Mouse (Mus musculus) midbrain, embryonic 10.5 days (tissue): ENCODE data around the gene Rpl32. TPM values are rescaled to one million over a fixed set of nuclear protein-coding genes. Genes with fewer than 3 reads are reported as not detected.
"Not testable (repeated sequence)": the region's sequence is repeated elsewhere in the genome, so short reads cannot be mapped to it uniquely, and the experiment has no call there.

Experiments used
- DNase-seq: peaks from one replicate; pipeline ENCODE4 v3.0.0-alpha.2; 2017; ENCODE audit warnings: low spot score
- H3K27ac ChIP-seq: fragments of 300-500 bp; sonication (generic); replicated peaks from 2 replicates; pipeline ENCODE4 v1.5.1; 2016; ENCODE audit warnings: mild to moderate bottlenecking
- H3K27me3 ChIP-seq: fragments of 300-500 bp; sonication (generic); 2 replicates; pipeline ENCODE4 v1.6.1; 2016; ENCODE audit warnings: low read depth, mild to moderate bottlenecking; ENCODE audit not compliant: poor library complexity, severe bottlenecking
- H3K36me3 ChIP-seq: fragments of 300-500 bp; sonication (generic); 2 replicates; pipeline ENCODE4 v1.6.1; 2016; ENCODE audit warnings: mild to moderate bottlenecking, moderate library complexity
- H3K4me1 ChIP-seq: fragments of 300-500 bp; sonication (generic); 2 replicates; pipeline ENCODE4 v1.6.1; 2016
- H3K4me3 ChIP-seq: fragments of 300-500 bp; sonication (generic); 2 replicates; pipeline ENCODE4 v1.5.1; 2016; ENCODE audit warnings: mild to moderate bottlenecking, moderate library complexity
- H3K9me3 ChIP-seq: fragments of 300-500 bp; sonication (generic); replicated peaks from 2 replicates; pipeline ENCODE4 v1.6.1; 2016; ENCODE audit warnings: mild to moderate bottlenecking
- WGBS: fragments of 180-500 bp; shearing (Covaris S2); methylation state at CpG from one replicate; pipeline ENCODE4 v1.1.7; 2016; 5-methylcytosine and 5-hydroxymethylcytosine counted together
- polyA plus RNA-seq: library from polyadenylated mRNA; unstranded; fragments of >200 nt; fragmentation: Nextera tagmentation; extraction: Ambion mirVana; gene quantifications from 2 replicates; pipeline ENCODE4 v1.2.1, GENCODE M21; 2016

Gene Rpl32
- polyA plus RNA-seq, 1 experiment from 2014 or later = 1,869 TPM

GRCm38 (mm10) chr6:115838161-115838597 is 29.6 kb upstream of the Rpl32 start, which contains the start of gene Efcab12:
Gene Efcab12 (minus strand): TSS chr6:115838412.
- H3K4me3 ChIP-seq = peak within 1 kb of the TSS; percentile 57
- under 1% methylated on average over 19 of the region's 19 CpGs for WGBS
- no peaks in the 10 kb centered on the region for H3K9me3 ChIP-seq

GRCm38 (mm10) chr6:115833861-115834260 is 25.3 kb upstream of the Rpl32 start:
- Histone ChIP-seq H3K4me1 (peaks cover 17% of the 10 kb centered on the region), H3K36me3 (0 out of 2 replicates have a peak, but pooled peaks cover 3% of the 10 kb centered on the region)
- no peak for DNase-seq

More at GRCm38 (mm10) chr6:115838161-115838597, 29.6 kb upstream of the Rpl32 start, which contains the start of gene Efcab12:
- DNase-seq = peak; percentile 82
- Histone ChIP-seq H3K4me1 (peaks cover 17% of the 10 kb centered on the region), H3K27ac (peak within 1 kb of the TSS; percentile 84), H3K27me3 (no peaks in the 10 kb centered on the region), H3K36me3 (peaks cover 23% of the 10 kb centered on the region)

GRCm38 (mm10) chr6:115832152-115832850 is 23.8 kb upstream of the Rpl32 start:
- H3K4me1 ChIP-seq = peaks cover 1% of the 10 kb centered on the region
- 93% methylated on average over 2 of the region's 2 CpGs for WGBS
- no peak overlapping the region for H3K27ac ChIP-seq
- no peak overlapping the region for H3K4me3 ChIP-seq
- H3K9me3 ChIP-seq = no peaks in the 10 kb centered on the region
- no peak for DNase-seq
- no peaks in the 10 kb centered on the region for H3K27me3 ChIP-seq
- 0 out of 2 replicates have a peak, but pooled peaks cover 3% of the 10 kb centered on the region for H3K36me3 ChIP-seq

More at GRCm38 (mm10) chr6:115833861-115834260, 25.3 kb upstream of the Rpl32 start:
- no peak overlapping the region for H3K4me3 ChIP-seq
- no peaks in the 10 kb centered on the region for H3K9me3 ChIP-seq
- H3K27ac ChIP-seq = no peak overlapping the region
- H3K27me3 ChIP-seq = no peaks in the 10 kb centered on the region

- no peaks in the 10 kb centered on the region for H3K27me3 ChIP-seq
- DNase-seq = no peak
- 0 out of 2 replicates have a peak, but pooled peaks cover 3% of the 10 kb centered on the region for H3K36me3 ChIP-seq
- H3K9me3 ChIP-seq = no peaks in the 10 kb centered on the region
- no peaks in the 10 kb centered on the region for H3K4me1 ChIP-seq
- H3K27ac ChIP-seq = no peak overlapping the region
- WGBS = 84% methylated on average over 6 of the region's 6 CpGs
- H3K4me3 ChIP-seq = no peak overlapping the region
Observed at GRCm38 (mm10) chr6:115830779-115831601, 22.4 kb upstream of the Rpl32 start.

GRCm38 (mm10) chr6:115823850-115824464 is 15.4 kb upstream of the Rpl32 start:
- H3K4me3 ChIP-seq = peak overlapping the region; percentile 35
- 3% methylated on average over 6 of the region's 11 CpGs for WGBS
- not testable (repeated sequence) for H3K4me1 ChIP-seq, H3K27me3 ChIP-seq, H3K36me3 ChIP-seq, H3K9me3 ChIP-seq
- peak overlapping the region; percentile 64 for H3K27ac ChIP-seq
- DNase-seq = peak; percentile 80

GRCm38 (mm10) chr6:115821216-115821993 is 12.9 kb upstream of the Rpl32 start:
- no peaks in the 10 kb centered on the region for H3K27me3 ChIP-seq
- 87% methylated on average over 8 of the region's 8 CpGs for WGBS
- H3K36me3 ChIP-seq = no peaks in the 10 kb centered on the region
- H3K9me3 ChIP-seq = no peaks in the 10 kb centered on the region
- H3K4me1 ChIP-seq = peaks cover 8% of the 10 kb centered on the region; the same call in 1 of the 2 replicates
- H3K4me3 ChIP-seq = no peak overlapping the region
- DNase-seq = no peak
- H3K27ac ChIP-seq = no peak overlapping the region

GRCm38 (mm10) chr6:115818129-115818528 is 9.6 kb upstream of the Rpl32 start:
- Histone ChIP-seq H3K9me3 (no peaks in the 10 kb centered on the region), H3K27me3 (no peaks in the 10 kb centered on the region), H3K27ac (no peak overlapping the region), H3K36me3 (no peaks in the 10 kb centered on the region), H3K4me3 (no peak overlapping the region), H3K4me1 (peaks cover 9% of the 10 kb centered on the region)
- no peak for DNase-seq
- WGBS = 75% methylated on average over 2 of the region's 2 CpGs

GRCm38 (mm10) chr6:115815041-115815440 is 6.5 kb upstream of the Rpl32 start:
- WGBS = 85% methylated on average over 4 of the region's 4 CpGs
- H3K27me3 ChIP-seq = no peaks in the 10 kb centered on the region
- no peaks in the 10 kb centered on the region for H3K36me3 ChIP-seq
- no peaks in the 10 kb centered on the region for H3K9me3 ChIP-seq
- DNase-seq = no peak
- no peak overlapping the region for H3K4me3 ChIP-seq
- peaks cover 9% of the 10 kb centered on the region for H3K4me1 ChIP-seq
- no peak overlapping the region for H3K27ac ChIP-seq

GRCm38 (mm10) chr6:115814104-115814503 is 5.6 kb upstream of the Rpl32 start:
- Histone ChIP-seq H3K27me3 (no peaks in the 10 kb centered on the region), H3K36me3 (no peaks in the 10 kb centered on the region), H3K9me3 (no peaks in the 10 kb centered on the region), H3K4me3 (no peak overlapping the region), H3K27ac (peak overlapping the region; percentile 39; the same call in 1 of the 2 replicates), H3K4me1 (peaks cover 9% of the 10 kb centered on the region)
- WGBS = 42% methylated on average over 4 of the region's 4 CpGs
- peak; percentile 59 for DNase-seq

- peaks cover 17% of the 10 kb centered on the region for H3K4me1 ChIP-seq
- no peaks in the 10 kb centered on the region for H3K27me3 ChIP-seq
- no peaks in the 10 kb centered on the region for H3K9me3 ChIP-seq
- DNase-seq = no peak
- peaks cover 12% of the 10 kb centered on the region for H3K36me3 ChIP-seq
- no peak overlapping the region for H3K27ac ChIP-seq
- H3K4me3 ChIP-seq = no peak overlapping the region
- WGBS = 79% methylated on average over 8 of the region's 8 CpGs
Observed at GRCm38 (mm10) chr6:115811606-115812005, 3.1 kb upstream of the Rpl32 start.

- Histone ChIP-seq H3K4me1 (peaks cover 19% of the 10 kb centered on the region), H3K27ac (peak overlapping the region; percentile 95), H3K4me3 (peak overlapping the region; percentile 98), H3K36me3 (peaks cover 47% of the 10 kb centered on the region), H3K27me3 (no peaks in the 10 kb centered on the region), H3K9me3 (no peaks in the 10 kb centered on the region)
- DNase-seq = no peak
- WGBS = under 1% methylated on average over 22 of the region's 22 CpGs
Observed at GRCm38 (mm10) chr6:115808196-115808487, 405 bp downstream of the Rpl32 start.
